Mouse (Mus musculus): ENCODE data around the gene Olfr319. TPM values are rescaled to one million over a fixed set of nuclear protein-coding genes. Genes with fewer than 3 reads are reported as not detected.
"Not testable (repeated sequence)": the region's sequence is repeated elsewhere in the genome, so short reads cannot be mapped to it uniquely, and the experiment has no call there.

Gene Olfr319
- not detected in 2 replicates for polyA plus RNA-seq (2015; fragmentation: Nextera tagmentation; extraction: Ambion mirVana)

GRCm38 (mm10) chr11:58698862-58699261, at the start of gene Olfr319:
Olfr319 (plus strand) TSS chr11:58699162.
- Histone ChIP-seq H3K27me3 (ENCODE audit: control insufficient read depth, insufficient read depth, low read length) (no peaks in the 10 kb centered on the region), H3K4me1 (ENCODE audit: control insufficient read depth, insufficient read depth, low read length) (no peaks in the 10 kb centered on the region), H3K36me3 (ENCODE audit: control insufficient read depth, insufficient read depth, low read length) (no peaks in the 10 kb centered on the region), H3K9me3 (replicated peaks; ENCODE audit: control insufficient read depth, low read length) (no peaks in the 10 kb centered on the region), H3K27ac (ENCODE audit: low read length) (no peak within 1 kb of the TSS), H3K4me3 (replicated peaks; ENCODE audit: low read length) (no peak within 1 kb of the TSS), H3K9ac (ENCODE audit: low read length) (no peak within 1 kb of the TSS), H3K4me2 (ENCODE audit: low read depth, low read length) (no peak within 1 kb of the TSS)
- no peak for ATAC-seq (ENCODE audit: insufficient read depth, low FRiP score)
- WGBS: 81% methylated on average over 3 of the region's 3 CpGs

DNA sequence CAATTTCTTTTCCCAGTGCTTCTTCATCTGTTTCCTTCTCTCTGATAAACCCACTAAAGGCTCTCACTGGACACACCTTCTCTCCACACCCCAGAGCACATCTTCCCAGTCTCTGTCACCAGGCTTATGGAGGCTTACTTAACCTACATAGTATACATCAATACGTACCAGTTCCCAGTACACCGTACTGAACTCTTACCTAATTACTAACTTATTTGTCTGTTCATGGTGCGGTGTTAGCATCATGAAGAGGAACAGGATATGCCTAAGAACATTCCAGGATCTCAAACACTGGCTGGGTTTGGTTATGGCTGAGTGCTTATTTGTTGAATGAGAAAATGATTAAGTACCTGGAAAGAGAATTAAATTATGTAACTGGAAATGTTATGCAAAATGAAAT, 43.8 kb upstream of the Olfr319 start:
- H3K4me1 ChIP-seq (ENCODE audit: control insufficient read depth, insufficient read depth, low read length): no peaks in the 10 kb centered on the region
- no peaks in the 10 kb centered on the region for H3K9me3 ChIP-seq (replicated peaks; ENCODE audit: control insufficient read depth, low read length)
- ATAC-seq (ENCODE audit: insufficient read depth, low FRiP score): no peak
- no peaks in the 10 kb centered on the region for H3K27me3 ChIP-seq (ENCODE audit: control insufficient read depth, insufficient read depth, low read length)
- no peak overlapping the region for H3K4me2 ChIP-seq (ENCODE audit: low read depth, low read length)
- H3K27ac ChIP-seq (ENCODE audit: low read length): no peak overlapping the region
- WGBS: 86% methylated on average over 3 of the region's 3 CpGs
- H3K9ac ChIP-seq (ENCODE audit: low read length): no peak overlapping the region
- H3K36me3 ChIP-seq (ENCODE audit: control insufficient read depth, insufficient read depth, low read length): no peaks in the 10 kb centered on the region
- H3K4me3 ChIP-seq (replicated peaks; ENCODE audit: low read length): no peak overlapping the region

GRCm38 (mm10) chr11:58658596-58658995, 40.4 kb upstream of the Olfr319 start, which contains the start of gene Olfr322:
Olfr322 (plus strand) TSS chr11:58658782.
- Histone ChIP-seq H3K9ac (ENCODE audit: low read length) (no peak within 1 kb of the TSS), H3K4me3 (replicated peaks; ENCODE audit: low read length) (no peak within 1 kb of the TSS), H3K9me3 (replicated peaks; ENCODE audit: control insufficient read depth, low read length) (no peaks in the 10 kb centered on the region), H3K4me2 (ENCODE audit: low read depth, low read length) (no peak within 1 kb of the TSS), H3K27ac (ENCODE audit: low read length) (no peak within 1 kb of the TSS), H3K36me3 (ENCODE audit: control insufficient read depth, insufficient read depth, low read length) (no peaks in the 10 kb centered on the region), H3K27me3 (ENCODE audit: control insufficient read depth, insufficient read depth, low read length) (no peaks in the 10 kb centered on the region), H3K4me1 (ENCODE audit: control insufficient read depth, insufficient read depth, low read length) (no peaks in the 10 kb centered on the region)
- ATAC-seq (ENCODE audit: insufficient read depth, low FRiP score): no peak
- WGBS: 79% methylated on average over 4 of the region's 4 CpGs

GRCm38 (mm10) chr11:58669252-58669651, 29.7 kb upstream of the Olfr319 start:
- H3K9ac ChIP-seq (ENCODE audit: low read length): no peak overlapping the region
- no peak overlapping the region for H3K4me2 ChIP-seq (ENCODE audit: low read depth, low read length)
- H3K27me3 ChIP-seq (ENCODE audit: control insufficient read depth, insufficient read depth, low read length): no peaks in the 10 kb centered on the region
- no peak for ATAC-seq (ENCODE audit: insufficient read depth, low FRiP score)
- no peak overlapping the region for H3K27ac ChIP-seq (ENCODE audit: low read length)
- no peak overlapping the region for H3K4me3 ChIP-seq (replicated peaks; ENCODE audit: low read length)
- no peaks in the 10 kb centered on the region for H3K36me3 ChIP-seq (ENCODE audit: control insufficient read depth, insufficient read depth, low read length)
- H3K4me1 ChIP-seq (ENCODE audit: control insufficient read depth, insufficient read depth, low read length): no peaks in the 10 kb centered on the region
- H3K9me3 ChIP-seq (replicated peaks; ENCODE audit: control insufficient read depth, low read length): no peaks in the 10 kb centered on the region

DNA sequence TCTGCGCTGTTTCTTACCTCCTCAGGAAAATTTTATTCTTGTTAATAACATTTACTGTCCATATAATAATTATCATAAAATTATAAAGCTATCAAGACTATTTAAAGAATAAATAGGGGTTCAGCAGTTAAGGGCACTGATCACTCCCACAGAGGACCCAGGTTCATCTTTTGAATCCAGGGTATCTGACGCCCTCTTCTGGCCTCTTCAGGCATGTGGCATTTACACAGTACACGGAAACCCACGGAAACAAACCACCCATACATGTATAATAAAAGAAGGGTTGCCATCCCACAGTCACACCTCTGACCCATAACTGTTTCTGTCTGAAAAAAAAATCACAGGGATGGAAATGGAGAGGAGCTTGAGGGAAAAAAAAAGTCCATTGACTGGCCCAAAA, 27.1 kb upstream of the Olfr319 start:
- Histone ChIP-seq H3K9ac (ENCODE audit: low read length) (no peak overlapping the region), H3K4me1 (ENCODE audit: control insufficient read depth, insufficient read depth, low read length) (no peaks in the 10 kb centered on the region), H3K27ac (ENCODE audit: low read length) (no peak overlapping the region), H3K4me2 (ENCODE audit: low read depth, low read length) (no peak overlapping the region), H3K36me3 (ENCODE audit: control insufficient read depth, insufficient read depth, low read length) (no peaks in the 10 kb centered on the region), H3K4me3 (replicated peaks; ENCODE audit: low read length) (no peak overlapping the region), H3K27me3 (ENCODE audit: control insufficient read depth, insufficient read depth, low read length) (no peaks in the 10 kb centered on the region), H3K9me3 (replicated peaks; ENCODE audit: control insufficient read depth, low read length) (no peaks in the 10 kb centered on the region)
- WGBS: 51% methylated on average over 4 of the region's 4 CpGs
- no peak for ATAC-seq (ENCODE audit: insufficient read depth, low FRiP score)

GRCm38 (mm10) chr11:58680799-58681198, 18.2 kb upstream of the Olfr319 start, which contains the start of gene Olfr320:
Olfr320 (plus strand) TSS chr11:58681099.
- Histone ChIP-seq H3K36me3 (ENCODE audit: control insufficient read depth, insufficient read depth, low read length) (no peaks in the 10 kb centered on the region), H3K27ac (ENCODE audit: low read length) (no peak within 1 kb of the TSS), H3K9me3 (replicated peaks; ENCODE audit: control insufficient read depth, low read length) (no peaks in the 10 kb centered on the region), H3K4me1 (ENCODE audit: control insufficient read depth, insufficient read depth, low read length) (no peaks in the 10 kb centered on the region), H3K4me3 (replicated peaks; ENCODE audit: low read length) (no peak within 1 kb of the TSS), H3K4me2 (ENCODE audit: low read depth, low read length) (no peak within 1 kb of the TSS), H3K27me3 (ENCODE audit: control insufficient read depth, insufficient read depth, low read length) (no peaks in the 10 kb centered on the region), H3K9ac (ENCODE audit: low read length) (no peak within 1 kb of the TSS)
- no peak for ATAC-seq (ENCODE audit: insufficient read depth, low FRiP score)
- 82% methylated on average over 1 of the region's 1 CpGs for WGBS

DNA sequence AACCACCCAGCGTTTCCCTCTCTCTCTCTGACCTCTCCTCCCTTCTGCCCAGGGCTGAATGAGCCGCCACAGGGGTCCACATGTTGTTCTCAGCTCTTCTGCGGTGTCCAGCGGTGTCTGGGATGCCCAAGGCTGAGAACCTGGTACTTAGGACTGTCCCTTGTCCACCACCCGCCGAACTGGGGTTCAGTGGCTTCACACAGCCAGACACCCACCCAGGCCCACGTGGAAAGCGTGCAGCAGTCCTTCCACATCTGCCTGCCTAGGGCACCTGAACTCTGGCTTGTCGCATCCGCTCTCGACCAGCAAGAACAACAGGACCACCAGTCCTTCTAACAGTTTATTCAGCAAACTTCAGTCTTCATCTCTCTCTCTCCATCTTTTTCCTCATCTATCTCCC, 10.1 kb downstream of the Olfr319 start:
- Histone ChIP-seq H3K9ac (ENCODE audit: low read length) (no peak overlapping the region), H3K36me3 (ENCODE audit: control insufficient read depth, insufficient read depth, low read length) (no peaks in the 10 kb centered on the region), H3K9me3 (replicated peaks; ENCODE audit: control insufficient read depth, low read length) (no peaks in the 10 kb centered on the region), H3K27ac (ENCODE audit: low read length) (no peak overlapping the region), H3K4me1 (ENCODE audit: control insufficient read depth, insufficient read depth, low read length) (no peaks in the 10 kb centered on the region), H3K4me2 (ENCODE audit: low read depth, low read length) (no peak overlapping the region), H3K4me3 (replicated peaks; ENCODE audit: low read length) (no peak overlapping the region), H3K27me3 (ENCODE audit: control insufficient read depth, insufficient read depth, low read length) (no peaks in the 10 kb centered on the region)
- ATAC-seq (ENCODE audit: insufficient read depth, low FRiP score): no peak
- WGBS: 80% methylated on average over 11 of the region's 11 CpGs

DNA sequence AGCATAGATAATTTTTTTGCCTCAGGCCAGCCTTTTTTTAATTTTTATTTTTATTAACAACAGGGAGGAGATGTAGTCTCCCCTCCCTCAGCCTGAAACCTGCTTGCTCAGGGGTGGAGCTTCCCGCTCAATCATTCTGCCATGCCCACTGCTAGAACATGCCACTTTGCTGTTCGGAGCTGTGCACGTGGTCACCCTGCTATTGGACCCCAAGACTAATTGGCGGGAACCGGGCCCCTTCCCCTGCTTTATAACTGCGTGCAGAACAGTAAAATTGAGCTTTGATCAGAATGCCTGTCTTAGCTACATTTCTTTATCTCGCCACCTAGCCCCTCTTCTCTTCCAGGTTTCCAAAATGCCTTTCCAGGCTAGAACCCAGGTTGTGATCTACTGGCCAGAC, 18.8 kb downstream of the Olfr319 start:
- not testable (repeated sequence) for H3K36me3 ChIP-seq (ENCODE audit: control insufficient read depth, insufficient read depth, low read length); H3K9ac ChIP-seq (ENCODE audit: low read length); H3K4me3 ChIP-seq (replicated peaks; ENCODE audit: low read length); H3K4me2 ChIP-seq (ENCODE audit: low read depth, low read length); H3K27ac ChIP-seq (ENCODE audit: low read length); H3K4me1 ChIP-seq (ENCODE audit: control insufficient read depth, insufficient read depth, low read length); H3K9me3 ChIP-seq (replicated peaks; ENCODE audit: control insufficient read depth, low read length); H3K27me3 ChIP-seq (ENCODE audit: control insufficient read depth, insufficient read depth, low read length); ATAC-seq (ENCODE audit: insufficient read depth, low FRiP score)
- 90% methylated on average over 6 of the region's 7 CpGs for WGBS

GRCm38 (mm10) chr11:58719701-58720100, 20.7 kb downstream of the Olfr319 start:
- Histone ChIP-seq H3K4me3 (replicated peaks; ENCODE audit: low read length) (no peak overlapping the region), H3K9me3 (replicated peaks; ENCODE audit: control insufficient read depth, low read length) (no peaks in the 10 kb centered on the region), H3K36me3 (ENCODE audit: control insufficient read depth, insufficient read depth, low read length) (no peaks in the 10 kb centered on the region), H3K4me1 (ENCODE audit: control insufficient read depth, insufficient read depth, low read length) (no peaks in the 10 kb centered on the region), H3K4me2 (ENCODE audit: low read depth, low read length) (no peak overlapping the region), H3K27me3 (ENCODE audit: control insufficient read depth, insufficient read depth, low read length) (no peaks in the 10 kb centered on the region), H3K27ac (ENCODE audit: low read length) (no peak overlapping the region), H3K9ac (ENCODE audit: low read length) (no peak overlapping the region)
- no peak for ATAC-seq (ENCODE audit: insufficient read depth, low FRiP score)
- WGBS: 82% methylated on average over 4 of the region's 4 CpGs

DNA sequence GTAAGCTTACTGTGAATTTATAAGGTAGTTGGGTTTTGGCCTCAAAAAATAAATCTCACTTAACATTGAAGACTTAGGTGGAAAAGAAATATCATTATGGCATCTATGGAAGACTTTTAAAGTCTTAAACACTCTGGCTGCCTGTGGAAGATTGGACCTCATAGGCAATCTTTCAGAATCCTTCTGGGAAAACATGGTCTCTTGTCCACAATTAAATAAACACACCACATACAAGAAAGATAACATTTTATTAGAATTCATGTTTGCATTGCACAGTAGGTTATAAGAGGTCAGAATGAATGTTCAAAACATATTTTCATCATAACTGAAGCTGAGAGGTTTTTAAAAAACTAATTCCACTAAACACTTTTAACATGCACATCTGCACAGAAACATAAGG, 25.0 kb downstream of the Olfr319 start, which contains the start of gene Olfr318:
Olfr318 (minus strand) TSS at position 101 of the 400 bp plus-strand sequence.
- Histone ChIP-seq H3K36me3 (ENCODE audit: control insufficient read depth, insufficient read depth, low read length) (no peaks in the 10 kb centered on the region), H3K4me2 (ENCODE audit: low read depth, low read length) (no peak within 1 kb of the TSS), H3K27ac (ENCODE audit: low read length) (no peak within 1 kb of the TSS), H3K27me3 (ENCODE audit: control insufficient read depth, insufficient read depth, low read length) (no peaks in the 10 kb centered on the region), H3K4me1 (ENCODE audit: control insufficient read depth, insufficient read depth, low read length) (no peaks in the 10 kb centered on the region), H3K9me3 (replicated peaks; ENCODE audit: control insufficient read depth, low read length) (no peaks in the 10 kb centered on the region), H3K4me3 (replicated peaks; ENCODE audit: low read length) (no peak within 1 kb of the TSS), H3K9ac (ENCODE audit: low read length) (no peak within 1 kb of the TSS)
- no peak for ATAC-seq (ENCODE audit: insufficient read depth, low FRiP score)

Data from stomach, embryonic 16.5 days (tissue).